Mouse (Mus musculus): ENCODE data around the gene Wdr83. TPM values are rescaled to one million over a fixed set of nuclear protein-coding genes. Genes with fewer than 3 reads are reported as not detected.
A peak's percentile ranks its signal among the peaks of the same experiment; 100 is the strongest.
"Not testable (repeated sequence)": the region's sequence is repeated elsewhere in the genome, so short reads cannot be mapped to it uniquely, and the experiment has no call there.

The Wdr83 gene
- polyA plus RNA-seq (2012; rRNA removed), result 54.4 and 54.9 TPM in 2 replicates

- Histone ChIP-seq H3K27me3 (ENCODE audit: control insufficient read depth, insufficient read depth, low read length) (no peaks in the 10 kb centered on the region), H3K27ac (ENCODE audit: insufficient read depth, low read length) (peak within 1 kb of the TSS; percentile 35), H3K4me1 (ENCODE audit: control insufficient read depth, insufficient read depth, low read length) (peaks cover 13% of the 10 kb centered on the region), H3K4me3 (replicated peaks; ENCODE audit: insufficient read depth, low read depth, low read length) (peak within 1 kb of the TSS; percentile 73)
- no peak for DNase-seq
- 1% methylated on average over 9 of the region's 9 CpGs for WGBS
- no peak for TF ChIP-seq CTCF (IDR thresholded peaks at IDR 0.05; ENCODE audit: borderline replicate concordance, insufficient read depth, low read depth, low read length)
- no peak for TF ChIP-seq POLR2A (IDR thresholded peaks at IDR 0.05; ENCODE audit: borderline replicate concordance, insufficient read depth, low read length)
These were observed at the start of gene Wdr83 for GRCm38 (mm10) chr8:85081216-85081555. Gene Wdr83 (minus strand): TSS chr8:85081306.

- 88% methylated on average over 8 of the region's 8 CpGs for WGBS
- H3K4me1 ChIP-seq (ENCODE audit: control insufficient read depth, insufficient read depth, low read length), result no peaks in the 10 kb centered on the region
- no peak overlapping the region for H3K4me3 ChIP-seq (replicated peaks; ENCODE audit: insufficient read depth, low read depth, low read length)
- no peak overlapping the region for H3K27ac ChIP-seq (ENCODE audit: insufficient read depth, low read length)
- H3K27me3 ChIP-seq (ENCODE audit: control insufficient read depth, insufficient read depth, low read length), result no peaks in the 10 kb centered on the region
- TF ChIP-seq POLR2A (IDR thresholded peaks at IDR 0.05; ENCODE audit: borderline replicate concordance, insufficient read depth, low read length) (no peak), CTCF (IDR thresholded peaks at IDR 0.05; ENCODE audit: borderline replicate concordance, insufficient read depth, low read depth, low read length) (no peak)
- DNase-seq, result no peak
These were observed 42.6 kb upstream of the Wdr83 start for GRCm38 (mm10) chr8:85123691-85124090.

GRCm38 (mm10) chr8:85122995-85123394, 41.9 kb upstream of the Wdr83 start, which contains the start of gene Zfp791:
Gene Zfp791 (minus strand): TSS chr8:85123095.
- no peak within 1 kb of the TSS for H3K4me3 ChIP-seq (replicated peaks; ENCODE audit: insufficient read depth, low read depth, low read length)
- H3K4me1 ChIP-seq (ENCODE audit: control insufficient read depth, insufficient read depth, low read length), result no peaks in the 10 kb centered on the region; the same call in 1 of the 2 replicates
- 81% methylated on average over 3 of the region's 3 CpGs for WGBS
- no peak for DNase-seq
- H3K27ac ChIP-seq (ENCODE audit: insufficient read depth, low read length), result no peak within 1 kb of the TSS
- H3K27me3 ChIP-seq (ENCODE audit: control insufficient read depth, insufficient read depth, low read length), result no peaks in the 10 kb centered on the region
- TF ChIP-seq POLR2A (IDR thresholded peaks at IDR 0.05; ENCODE audit: borderline replicate concordance, insufficient read depth, low read length) (no peak), CTCF (IDR thresholded peaks at IDR 0.05; ENCODE audit: borderline replicate concordance, insufficient read depth, low read depth, low read length) (no peak)

- H3K4me3 ChIP-seq (replicated peaks; ENCODE audit: insufficient read depth, low read depth, low read length); DNase-seq; H3K27ac ChIP-seq (ENCODE audit: insufficient read depth, low read length); H3K4me1 ChIP-seq (ENCODE audit: control insufficient read depth, insufficient read depth, low read length); H3K27me3 ChIP-seq (ENCODE audit: control insufficient read depth, insufficient read depth, low read length): not testable (repeated sequence)
- WGBS, result 76% methylated on average over 5 of the region's 5 CpGs
These were observed 39.1 kb upstream of the Wdr83 start for GRCm38 (mm10) chr8:85120251-85120650.

- H3K4me3 ChIP-seq (replicated peaks; ENCODE audit: insufficient read depth, low read depth, low read length), result peak overlapping the region; percentile 86
- peak; percentile 86 to 88 for DNase-seq
- no peaks in the 10 kb centered on the region; the same call in 1 of the 2 replicates for H3K4me1 ChIP-seq (ENCODE audit: control insufficient read depth, insufficient read depth, low read length)
- no peaks in the 10 kb centered on the region for H3K27me3 ChIP-seq (ENCODE audit: control insufficient read depth, insufficient read depth, low read length)
- TF ChIP-seq POLR2A (IDR thresholded peaks at IDR 0.05; ENCODE audit: borderline replicate concordance, insufficient read depth, low read length) (peak; percentile 29; the same call in 1 of the 2 replicates), CTCF (IDR thresholded peaks at IDR 0.05; ENCODE audit: borderline replicate concordance, insufficient read depth, low read depth, low read length) (peak; percentile 1; the same call in 1 of the 2 replicates)
- WGBS, result 8% methylated on average over 37 of the region's 37 CpGs
- no peak overlapping the region for H3K27ac ChIP-seq (ENCODE audit: insufficient read depth, low read length)
These were observed 38.2 kb upstream of the Wdr83 start for GRCm38 (mm10) chr8:85119052-85119981.

GRCm38 (mm10) chr8:85116984-85117383, 35.9 kb upstream of the Wdr83 start:
- Histone ChIP-seq H3K4me3 (replicated peaks; ENCODE audit: insufficient read depth, low read depth, low read length) (no peak overlapping the region), H3K27me3 (ENCODE audit: control insufficient read depth, insufficient read depth, low read length) (no peaks in the 10 kb centered on the region), H3K27ac (ENCODE audit: insufficient read depth, low read length) (no peak overlapping the region), H3K4me1 (ENCODE audit: control insufficient read depth, insufficient read depth, low read length) (no peaks in the 10 kb centered on the region; the same call in 1 of the 2 replicates)
- WGBS, result 95% methylated on average over 7 of the region's 7 CpGs
- TF ChIP-seq POLR2A (IDR thresholded peaks at IDR 0.05; ENCODE audit: borderline replicate concordance, insufficient read depth, low read length) (no peak), CTCF (IDR thresholded peaks at IDR 0.05; ENCODE audit: borderline replicate concordance, insufficient read depth, low read depth, low read length) (no peak)
- no peak for DNase-seq

GRCm38 (mm10) chr8:85115501-85115900, 34.4 kb upstream of the Wdr83 start:
- Histone ChIP-seq H3K27ac (ENCODE audit: insufficient read depth, low read length) (no peak overlapping the region), H3K4me1 (ENCODE audit: control insufficient read depth, insufficient read depth, low read length) (no peaks in the 10 kb centered on the region; the same call in 1 of the 2 replicates), H3K27me3 (ENCODE audit: control insufficient read depth, insufficient read depth, low read length) (no peaks in the 10 kb centered on the region; the same call in 1 of the 2 replicates), H3K4me3 (replicated peaks; ENCODE audit: insufficient read depth, low read depth, low read length) (no peak overlapping the region)
- WGBS, result 80% methylated on average over 4 of the region's 4 CpGs
- TF ChIP-seq POLR2A (IDR thresholded peaks at IDR 0.05; ENCODE audit: borderline replicate concordance, insufficient read depth, low read length) (no peak), CTCF (IDR thresholded peaks at IDR 0.05; ENCODE audit: borderline replicate concordance, insufficient read depth, low read depth, low read length) (no peak)
- no peak for DNase-seq

- Histone ChIP-seq H3K4me1 (ENCODE audit: control insufficient read depth, insufficient read depth, low read length) (no peaks in the 10 kb centered on the region; the same call in 1 of the 2 replicates), H3K4me3 (replicated peaks; ENCODE audit: insufficient read depth, low read depth, low read length) (no peak overlapping the region), H3K27ac (ENCODE audit: insufficient read depth, low read length) (no peak overlapping the region), H3K27me3 (ENCODE audit: control insufficient read depth, insufficient read depth, low read length) (no peaks in the 10 kb centered on the region; the same call in 1 of the 2 replicates)
- no peak for TF ChIP-seq CTCF (IDR thresholded peaks at IDR 0.05; ENCODE audit: borderline replicate concordance, insufficient read depth, low read depth, low read length)
- TF ChIP-seq POLR2A (IDR thresholded peaks at IDR 0.05; ENCODE audit: borderline replicate concordance, insufficient read depth, low read length), result no peak
- 93% methylated on average over 10 of the region's 10 CpGs for WGBS
- DNase-seq, result no peak
These were observed 32.1 kb upstream of the Wdr83 start for GRCm38 (mm10) chr8:85113241-85113640.
